Mouse (Mus musculus) kidney, postnatal 10 days (tissue): ENCODE measurements around the gene Vgll4.

Experiments
- DNase-seq: peaks from one replicate; pipeline ENCODE4 v3.0.0; 2021; ENCODE audit warnings: mixed read lengths

Vgll4 gene

GRCm38 (mm10) chr6:114936297-114936940 lies 33.4 kb downstream of the Vgll4 start:
- DNase-seq, result no peak

GRCm38 (mm10) chr6:114935362-114935761 lies 34.4 kb downstream of the Vgll4 start:
- DNase-seq, result no peak

- peak; percentile 32 for DNase-seq
These were observed 35.7 kb downstream of the Vgll4 start for GRCm38 (mm10) chr6:114934045-114934444.

GRCm38 (mm10) chr6:114932991-114933392 lies 36.8 kb downstream of the Vgll4 start:
- DNase-seq, result no peak

- peak; percentile 6 for DNase-seq
These were observed 37.7 kb downstream of the Vgll4 start for GRCm38 (mm10) chr6:114932116-114932500.

GRCm38 (mm10) chr6:114931212-114932115 lies 38.3 kb downstream of the Vgll4 start:
- peak; percentile 65 for DNase-seq

GRCm38 (mm10) chr6:114930646-114931045 lies 39.1 kb downstream of the Vgll4 start:
- no peak for DNase-seq

- peak; percentile 76 for DNase-seq
These were observed 39.7 kb downstream of the Vgll4 start for GRCm38 (mm10) chr6:114930038-114930591.

GRCm38 (mm10) chr6:114929346-114929745 lies 40.4 kb downstream of the Vgll4 start:
- peak; percentile 60 for DNase-seq

GRCm38 (mm10) chr6:114928462-114928861 lies 41.3 kb downstream of the Vgll4 start:
- peak; percentile 76 for DNase-seq

GRCm38 (mm10) chr6:114927400-114927799 lies 42.4 kb downstream of the Vgll4 start:
- DNase-seq, result peak; percentile 23

GRCm38 (mm10) chr6:114926369-114927157 lies 43.2 kb downstream of the Vgll4 start:
- peak; percentile 68 for DNase-seq

GRCm38 (mm10) chr6:114925196-114925595 lies 44.6 kb downstream of the Vgll4 start:
- no peak for DNase-seq

- DNase-seq, result peak; percentile 50
These were observed 47.3 kb downstream of the Vgll4 start for GRCm38 (mm10) chr6:114922355-114923096.

- DNase-seq, result peak; percentile 94
These were observed 48.0 kb downstream of the Vgll4 start for GRCm38 (mm10) chr6:114921632-114922354.

GRCm38 (mm10) chr6:114920523-114921445 lies 49.0 kb downstream of the Vgll4 start:
- peak; percentile 76 for DNase-seq

- peak; percentile 66 for DNase-seq
These were observed 50.0 kb downstream of the Vgll4 start for GRCm38 (mm10) chr6:114919670-114920313.

GRCm38 (mm10) chr6:114918994-114919393 lies 50.8 kb downstream of the Vgll4 start:
- DNase-seq, result no peak

GRCm38 (mm10) chr6:114917770-114918635 lies 51.8 kb downstream of the Vgll4 start:
- peak; percentile 80 for DNase-seq
